Mouse (Mus musculus) limb, embryonic 13.5 days (tissue): ENCODE measurements around the gene Pnpla6. TPM values are rescaled to one million over a fixed set of nuclear protein-coding genes. Genes with fewer than 3 reads are reported as not detected.
A peak's percentile ranks its signal among the peaks of the same experiment; 100 is the strongest.

Source experiments
- ATAC-seq: fragments of 200-750 bp; cut with Nextera tagmentation; 2 replicates; pipeline ENCODE4 v1.8.0; 2017; ENCODE audit warnings: low read depth, moderate number of reproducible peaks, moderate TSS enrichment; ENCODE audit not compliant: low FRiP score
- H3K27ac ChIP-seq: fragments of 300-500 bp; sonication (generic); 2 replicates; pipeline ENCODE4 v1.5.1; 2015; ENCODE audit warnings: inconsistent platforms, mild to moderate bottlenecking, moderate library complexity
- H3K27me3 ChIP-seq: fragments of 300-500 bp; sonication (generic); 2 replicates; pipeline ENCODE4 v1.6.1; 2015; ENCODE audit warnings: mild to moderate bottlenecking, inconsistent platforms
- H3K36me3 ChIP-seq: fragments of 300-500 bp; sonication (generic); 2 replicates; pipeline ENCODE4 v1.6.1; 2015; ENCODE audit warnings: inconsistent platforms, mild to moderate bottlenecking, moderate library complexity
- H3K4me1 ChIP-seq: fragments of 300-500 bp; sonication (generic); 2 replicates; pipeline ENCODE4 v1.6.1; 2015; ENCODE audit warnings: inconsistent platforms
- H3K4me2 ChIP-seq: fragments of 300-500 bp; sonication (generic); replicated peaks from 2 replicates; pipeline ENCODE4 v1.6.1; 2015; ENCODE audit warnings: inconsistent platforms, mild to moderate bottlenecking, moderate library complexity
- H3K4me3 ChIP-seq: fragments of 300-500 bp; sonication (generic); 2 replicates; pipeline ENCODE4 v1.5.1; 2015; ENCODE audit warnings: moderate library complexity, mild to moderate bottlenecking, inconsistent platforms
- H3K9ac ChIP-seq: fragments of 300-500 bp; sonication (generic); 2 replicates; pipeline ENCODE4 v1.6.1; 2015; ENCODE audit warnings: mild to moderate bottlenecking, inconsistent platforms
- H3K9me3 ChIP-seq: fragments of 300-500 bp; sonication (generic); 2 replicates; pipeline ENCODE4 v1.6.1; 2016; ENCODE audit warnings: inconsistent platforms
- WGBS: fragments of 180-500 bp; shearing (Covaris S2); methylation state at CpG from one replicate; pipeline ENCODE4 v1.1.7; 2015; 5-methylcytosine and 5-hydroxymethylcytosine counted together
- polyA plus RNA-seq: library from polyadenylated mRNA; unstranded; fragments of >200 nt; fragmentation: Nextera tagmentation; extraction: Ambion mirVana; gene quantifications from 2 replicates; pipeline ENCODE4 v1.2.1, GENCODE M21; 2015

The Pnpla6 gene
- 23.5 and 25.4 TPM in 2 replicates for polyA plus RNA-seq

DNA sequence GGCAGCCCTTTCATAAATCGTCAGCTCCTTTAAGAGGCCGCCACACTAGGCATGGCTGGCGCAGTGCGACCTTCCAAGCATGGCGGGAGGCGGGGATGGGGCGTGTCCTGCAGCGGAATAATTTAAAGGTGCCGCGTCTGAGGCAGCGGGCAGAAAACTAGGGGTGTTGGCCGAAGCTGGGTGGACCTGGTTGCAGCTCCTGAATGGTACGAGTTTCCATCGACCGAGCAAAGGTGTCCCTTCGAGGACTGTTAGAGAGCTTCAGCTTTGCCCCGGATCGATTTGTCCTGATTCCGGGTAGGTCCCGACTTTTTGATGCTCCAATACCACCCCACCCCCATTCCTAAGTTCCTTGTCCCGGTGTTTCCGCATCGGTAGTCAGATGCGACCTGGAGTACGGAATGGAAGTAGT is at the start of gene Pnpla6:
Pnpla6 (plus strand) TSS at position 125 of the 412 bp plus-strand sequence.
- Histone ChIP-seq H3K9me3 (no peaks in the 10 kb centered on the region), H3K4me2 (peak within 1 kb of the TSS; percentile 98), H3K27ac (peak within 1 kb of the TSS; percentile 78), H3K27me3 (no peaks in the 10 kb centered on the region), H3K9ac (peak within 1 kb of the TSS; percentile 73), H3K4me1 (peaks cover 15% of the 10 kb centered on the region), H3K36me3 (peaks cover 40% of the 10 kb centered on the region), H3K4me3 (peak within 1 kb of the TSS; percentile 69)
- peak; percentile 79 for ATAC-seq
- WGBS: 0% methylated on average over 25 of the region's 25 CpGs

DNA sequence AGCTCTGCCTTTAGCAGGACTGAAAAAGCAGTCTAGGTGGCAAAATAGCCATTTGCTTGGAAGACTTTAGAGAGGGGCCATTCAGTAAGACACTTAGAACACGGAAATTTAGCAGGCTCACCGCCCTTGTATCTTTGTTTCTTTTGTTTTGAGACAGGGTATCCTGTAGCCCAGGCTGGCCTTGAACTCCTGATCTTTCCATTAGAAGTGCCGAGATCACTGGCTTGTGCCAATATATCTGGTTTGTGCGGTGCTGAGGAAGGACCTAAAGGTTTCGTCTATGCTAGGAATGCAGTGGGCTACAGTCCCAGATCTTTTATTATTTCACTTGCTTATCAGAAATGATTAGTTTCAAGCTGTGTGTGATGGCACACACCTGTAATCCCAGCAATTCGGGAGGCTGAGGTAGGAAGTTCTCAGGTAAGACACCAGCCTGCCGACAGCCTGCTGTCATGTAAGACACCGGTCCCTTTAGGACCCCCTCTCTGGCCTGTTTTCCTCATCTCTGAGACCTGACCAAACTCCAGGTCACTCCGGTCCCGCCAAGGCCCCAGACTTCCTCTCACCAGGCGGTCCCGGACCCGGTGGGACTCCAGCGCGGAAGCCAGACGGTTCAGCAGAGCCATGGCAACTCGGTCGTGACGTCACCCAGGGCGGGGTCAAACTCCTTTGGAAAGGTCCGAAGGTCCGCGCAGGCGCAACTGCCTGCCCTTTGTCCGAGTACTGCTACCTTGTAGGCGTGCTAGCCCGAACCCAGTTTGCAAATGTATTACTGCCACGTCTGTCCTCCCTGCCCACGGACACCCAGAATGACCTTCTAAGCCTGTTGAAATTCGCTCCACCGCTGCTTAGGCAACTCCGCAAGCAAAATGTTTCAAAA is 47.9 kb upstream of the Pnpla6 start, which contains the start of gene Pex11g:
Pex11g (minus strand) TSS at position 675 of the 880 bp plus-strand sequence.
- peak; percentile 91 for ATAC-seq
- no peaks in the 10 kb centered on the region for H3K27me3 ChIP-seq
- peaks cover 12% of the 10 kb centered on the region; the same call in 1 of the 2 replicates for H3K4me1 ChIP-seq
- 7% methylated on average over 32 of the region's 32 CpGs for WGBS
- peak within 1 kb of the TSS; percentile 71 for H3K9ac ChIP-seq
- H3K4me2 ChIP-seq: peak within 1 kb of the TSS; percentile 67
- no peaks in the 10 kb centered on the region for H3K36me3 ChIP-seq
- H3K27ac ChIP-seq: peak within 1 kb of the TSS; percentile 73; the same call in 1 of the 2 replicates
- peak within 1 kb of the TSS; percentile 53 for H3K4me3 ChIP-seq
- no peaks in the 10 kb centered on the region for H3K9me3 ChIP-seq

DNA sequence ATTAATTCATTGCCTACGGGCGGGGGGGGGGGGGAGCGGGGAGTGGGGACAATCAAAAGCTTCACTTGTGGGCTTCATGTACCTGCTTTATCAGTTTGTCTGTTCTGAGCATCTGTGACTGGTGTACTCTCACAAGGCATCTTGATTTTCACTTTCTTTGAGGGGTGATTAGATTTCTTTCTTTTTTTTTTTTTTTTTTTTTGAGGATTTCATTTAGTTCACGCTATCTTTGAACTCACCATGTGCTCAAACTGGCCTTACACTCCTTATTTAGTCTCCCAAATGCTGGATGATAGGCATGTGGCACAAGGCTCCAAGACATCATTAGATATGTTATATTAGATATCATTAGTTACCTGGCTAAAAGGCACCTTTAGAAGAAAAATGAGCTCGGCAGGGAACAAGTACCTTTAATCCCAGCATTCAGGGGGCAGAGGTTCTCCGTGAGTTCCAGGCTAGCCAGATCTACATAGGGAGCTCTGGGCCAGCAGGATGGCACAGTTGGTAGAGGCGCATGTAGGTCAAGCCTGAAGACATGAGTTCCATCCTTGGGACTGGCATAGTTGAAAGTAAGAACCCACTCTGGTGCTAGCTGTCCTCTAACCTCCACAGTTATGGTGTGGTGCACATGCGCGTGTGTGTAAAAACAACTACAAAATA is 47.2 kb upstream of the Pnpla6 start:
- H3K4me1 ChIP-seq: peaks cover 12% of the 10 kb centered on the region; the same call in 1 of the 2 replicates
- H3K9ac ChIP-seq: peak overlapping the region; percentile 71
- no peak for ATAC-seq
- WGBS: 53% methylated on average over 9 of the region's 9 CpGs
- no peaks in the 10 kb centered on the region for H3K27me3 ChIP-seq
- no peaks in the 10 kb centered on the region for H3K36me3 ChIP-seq
- H3K4me2 ChIP-seq: peak overlapping the region; percentile 67
- no peaks in the 10 kb centered on the region for H3K9me3 ChIP-seq
- H3K4me3 ChIP-seq: peak overlapping the region; percentile 53
- peak overlapping the region; percentile 73; the same call in 1 of the 2 replicates for H3K27ac ChIP-seq

DNA sequence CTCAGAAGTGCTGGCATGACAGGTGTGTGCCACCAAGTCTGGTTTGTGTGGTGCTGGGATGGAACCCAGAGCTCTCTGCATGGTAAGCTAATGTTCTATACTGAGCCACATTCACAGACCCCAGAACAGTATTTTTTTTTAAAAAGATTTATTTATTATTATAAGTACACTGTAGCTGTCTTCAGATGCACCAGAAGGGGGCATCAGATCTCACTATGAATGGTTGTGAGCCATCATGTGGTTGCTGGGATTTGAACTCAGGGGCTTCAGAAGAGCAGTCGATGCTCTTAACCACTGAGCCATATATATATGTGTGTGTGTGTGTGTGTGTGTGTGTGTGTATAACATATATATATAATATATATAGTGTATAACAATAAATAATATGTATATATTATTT is 46.3 kb upstream of the Pnpla6 start:
- no peak for ATAC-seq
- no peak overlapping the region for H3K4me2 ChIP-seq
- no peaks in the 10 kb centered on the region for H3K27me3 ChIP-seq
- WGBS: 93% methylated on average over 1 of the region's 1 CpGs
- no peaks in the 10 kb centered on the region for H3K36me3 ChIP-seq
- no peaks in the 10 kb centered on the region for H3K9me3 ChIP-seq
- H3K4me1 ChIP-seq: peaks cover 12% of the 10 kb centered on the region; the same call in 1 of the 2 replicates
- no peak overlapping the region for H3K27ac ChIP-seq
- no peak overlapping the region for H3K4me3 ChIP-seq
- no peak overlapping the region for H3K9ac ChIP-seq

DNA sequence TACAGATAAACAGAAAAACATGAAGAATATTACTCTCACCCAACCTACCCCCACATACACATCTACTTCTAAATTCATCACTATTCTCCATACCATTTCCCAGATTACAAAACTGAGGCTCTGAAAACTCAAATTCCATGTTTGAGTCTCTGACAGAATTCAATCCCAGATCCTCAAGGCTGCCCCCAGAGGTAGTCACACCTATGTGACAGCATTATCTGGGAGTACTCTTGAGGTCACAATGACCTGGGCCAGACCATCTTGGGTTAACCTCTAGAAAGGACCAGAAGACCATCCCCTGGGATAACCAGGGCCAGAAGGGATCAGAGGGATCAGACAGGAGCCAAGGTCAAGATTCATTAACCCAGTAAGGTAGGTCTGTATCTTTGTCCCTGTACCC is 44.6 kb upstream of the Pnpla6 start, which contains the start of gene Tex45:
Tex45 (plus strand) TSS at position 301 of the 400 bp plus-strand sequence.
- Histone ChIP-seq H3K36me3 (no peaks in the 10 kb centered on the region), H3K27me3 (peaks cover 2% of the 10 kb centered on the region), H3K27ac (no peak within 1 kb of the TSS), H3K4me1 (peaks cover 12% of the 10 kb centered on the region; the same call in 1 of the 2 replicates), H3K9me3 (no peaks in the 10 kb centered on the region), H3K4me3 (no peak within 1 kb of the TSS), H3K9ac (no peak within 1 kb of the TSS), H3K4me2 (no peak within 1 kb of the TSS)
- no peak for ATAC-seq

DNA sequence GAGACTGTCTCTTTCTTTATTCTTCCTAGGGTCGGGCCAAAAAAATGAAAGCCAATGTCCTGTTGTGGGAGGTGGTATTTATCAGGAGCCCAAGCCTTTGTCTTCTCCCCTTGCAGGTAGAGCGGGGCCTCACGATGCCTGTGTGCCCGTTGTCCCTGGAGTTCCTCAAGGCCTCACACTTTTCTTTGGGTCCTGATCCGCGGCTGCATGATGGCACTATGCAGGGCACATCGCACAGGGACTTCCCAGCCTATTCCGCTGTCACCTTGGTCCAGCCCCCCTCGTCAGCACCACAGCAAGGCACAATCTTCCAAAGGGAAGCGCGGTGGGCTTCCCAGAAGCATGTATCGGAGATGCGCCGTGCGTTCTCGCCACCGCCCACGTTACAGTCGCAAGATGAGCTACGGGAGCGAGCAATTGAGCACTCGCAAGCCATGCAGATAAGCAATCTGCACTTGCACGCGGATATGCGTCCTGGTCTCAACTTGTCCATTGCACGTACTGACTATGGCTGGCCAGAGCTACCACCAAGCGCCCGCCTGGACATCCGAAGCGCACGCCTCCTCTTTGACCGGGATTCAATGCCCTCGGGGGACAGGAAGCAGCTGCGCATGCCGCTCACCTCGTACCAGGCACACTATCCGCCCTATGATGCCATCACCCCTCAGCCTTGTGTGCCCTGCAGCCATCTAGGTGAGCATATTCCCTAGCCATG is 39.3 kb upstream of the Pnpla6 start:
- Histone ChIP-seq H3K4me1 (peaks cover 6% of the 10 kb centered on the region; the same call in 1 of the 2 replicates), H3K36me3 (no peaks in the 10 kb centered on the region), H3K27ac (no peak overlapping the region), H3K9ac (peak overlapping the region; percentile 40), H3K4me3 (peak overlapping the region; percentile 32), H3K27me3 (peaks cover 16% of the 10 kb centered on the region), H3K4me2 (peak overlapping the region; percentile 56), H3K9me3 (no peaks in the 10 kb centered on the region)
- no peak for ATAC-seq
- WGBS: 21% methylated on average over 37 of the region's 37 CpGs

DNA sequence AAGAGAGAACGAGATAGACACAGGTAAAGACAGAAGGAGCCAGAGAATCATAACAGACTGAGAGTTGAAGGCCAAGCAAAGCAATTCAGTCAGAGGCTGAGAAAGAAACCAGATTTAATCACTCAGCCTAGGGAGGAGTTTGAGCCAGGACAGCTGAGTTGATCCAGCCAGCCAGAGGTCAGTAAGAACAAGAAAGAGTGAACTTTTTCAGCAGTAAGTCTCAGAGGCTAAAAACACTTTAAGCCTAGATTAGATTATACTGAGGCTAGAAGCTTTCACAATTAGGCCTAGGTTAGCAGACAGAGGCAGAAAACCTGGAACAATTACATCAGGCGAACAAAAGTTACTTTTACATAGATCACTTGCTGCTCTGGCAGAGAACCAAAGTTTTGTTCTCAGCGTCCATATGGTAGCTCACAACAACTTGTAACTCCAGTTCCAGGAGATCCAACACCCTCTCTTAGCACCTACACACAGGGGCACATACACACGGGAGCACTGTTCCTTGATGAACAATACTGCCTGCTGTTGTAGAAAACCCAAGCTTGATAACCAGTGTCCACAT is 34.9 kb upstream of the Pnpla6 start:
- Histone ChIP-seq H3K9me3 (no peaks in the 10 kb centered on the region), H3K4me1 (peaks cover 6% of the 10 kb centered on the region; the same call in 1 of the 2 replicates), H3K27ac (no peak overlapping the region), H3K27me3 (peaks cover 16% of the 10 kb centered on the region), H3K36me3 (no peaks in the 10 kb centered on the region), H3K9ac (no peak overlapping the region), H3K4me3 (no peak overlapping the region), H3K4me2 (no peak overlapping the region)
- no peak for ATAC-seq
- WGBS: 76% methylated on average over 4 of the region's 4 CpGs

DNA sequence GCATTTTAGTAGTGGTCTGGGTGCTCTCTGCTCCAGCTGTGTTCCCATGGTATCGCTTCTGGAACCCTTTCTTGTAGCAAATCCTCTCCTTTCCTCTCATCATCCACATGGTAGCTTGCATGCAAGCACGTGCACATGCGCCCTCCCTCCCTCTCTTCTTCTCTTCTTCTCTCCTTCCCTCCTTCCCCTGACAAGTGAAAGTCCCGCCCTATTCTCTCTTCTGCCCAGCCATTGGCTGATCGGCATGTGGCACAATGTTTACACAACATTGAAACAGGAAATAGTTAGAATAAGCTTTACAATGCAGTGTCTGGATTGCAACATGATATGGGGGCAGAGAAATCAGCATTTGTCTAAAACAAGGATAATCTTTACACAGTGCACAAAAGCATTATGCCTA is 33.6 kb upstream of the Pnpla6 start:
- Histone ChIP-seq H3K4me3 (no peak overlapping the region), H3K4me2 (no peak overlapping the region), H3K27me3 (peaks cover 4% of the 10 kb centered on the region; the same call in 1 of the 2 replicates), H3K27ac (no peak overlapping the region), H3K9ac (no peak overlapping the region), H3K4me1 (no peaks in the 10 kb centered on the region), H3K9me3 (no peaks in the 10 kb centered on the region), H3K36me3 (no peaks in the 10 kb centered on the region)
- ATAC-seq: no peak
- WGBS: 65% methylated on average over 5 of the region's 5 CpGs

DNA sequence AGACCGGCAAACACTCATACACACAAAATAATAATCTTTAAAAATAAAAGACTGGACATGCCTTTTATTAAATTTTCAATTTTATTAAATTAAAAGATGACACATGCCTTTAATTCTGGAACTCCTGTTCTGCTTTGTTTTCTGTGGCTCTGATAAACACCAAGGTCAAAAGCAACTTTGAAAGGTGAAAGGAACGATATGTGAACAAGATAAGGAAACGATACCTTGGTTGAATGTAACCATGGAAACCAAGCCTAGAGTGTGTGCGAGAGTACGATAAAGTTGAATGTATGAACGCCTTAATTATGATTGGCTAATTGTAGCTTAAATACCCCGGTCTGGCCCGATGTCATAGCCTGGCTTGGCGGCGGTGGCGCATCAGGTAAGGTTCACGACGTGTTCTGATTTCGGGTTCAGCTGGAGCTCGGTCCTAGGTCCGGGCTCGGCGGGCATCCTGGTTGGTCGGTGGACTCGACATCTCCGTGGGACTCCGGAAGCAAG is 32.9 kb upstream of the Pnpla6 start:
- Histone ChIP-seq H3K4me2 (no peak overlapping the region), H3K36me3 (no peaks in the 10 kb centered on the region), H3K4me3 (no peak overlapping the region), H3K27me3 (peaks cover 3% of the 10 kb centered on the region; the same call in 1 of the 2 replicates), H3K9me3 (no peaks in the 10 kb centered on the region), H3K4me1 (no peaks in the 10 kb centered on the region), H3K9ac (no peak overlapping the region), H3K27ac (no peak overlapping the region)
- 86% methylated on average over 22 of the region's 22 CpGs for WGBS
- no peak for ATAC-seq

DNA sequence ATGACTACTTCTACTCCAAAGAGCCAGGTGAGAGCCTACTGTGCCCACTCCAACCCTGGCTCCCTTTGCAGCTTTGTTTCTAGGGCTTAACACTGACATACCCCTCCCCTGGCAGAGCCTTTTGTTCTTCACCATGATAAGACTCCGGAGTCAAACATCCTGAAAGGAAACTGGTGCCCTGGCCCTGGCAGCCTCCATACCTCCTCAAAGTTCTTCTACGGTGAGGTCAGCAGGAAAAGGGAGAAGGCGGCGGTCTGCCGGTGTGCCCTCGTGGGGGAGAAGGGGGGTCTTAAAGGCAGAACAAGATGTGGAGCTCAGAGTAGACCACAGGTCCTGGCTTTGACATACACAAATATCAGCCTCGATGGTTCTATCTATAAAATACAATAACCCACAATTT is 31.6 kb upstream of the Pnpla6 start:
- Histone ChIP-seq H3K4me3 (no peak overlapping the region), H3K27me3 (no peaks in the 10 kb centered on the region), H3K27ac (no peak overlapping the region), H3K9ac (no peak overlapping the region), H3K4me2 (no peak overlapping the region), H3K9me3 (no peaks in the 10 kb centered on the region), H3K4me1 (no peaks in the 10 kb centered on the region), H3K36me3 (no peaks in the 10 kb centered on the region)
- 82% methylated on average over 7 of the region's 7 CpGs for WGBS
- no peak for ATAC-seq

DNA sequence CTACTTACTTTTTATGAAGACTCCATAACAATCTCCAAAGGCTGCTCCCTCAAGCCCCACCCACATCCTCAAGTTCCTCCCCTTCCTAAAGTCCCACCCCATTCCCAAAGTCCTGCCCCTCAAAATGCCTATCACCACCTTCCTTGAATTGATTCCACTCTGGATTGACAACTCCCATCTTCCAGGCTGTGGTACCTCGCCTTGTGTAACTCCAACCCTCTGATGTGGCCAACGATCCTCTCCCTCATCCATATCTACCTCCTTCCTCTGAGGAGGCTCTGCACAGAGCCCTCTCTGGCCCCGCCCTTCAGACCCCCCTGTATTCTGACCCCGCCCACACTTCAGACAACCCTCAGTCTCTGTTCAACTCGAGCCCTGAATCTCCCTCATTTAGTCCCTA is 30.0 kb upstream of the Pnpla6 start:
- Histone ChIP-seq H3K27ac (no peak overlapping the region), H3K9ac (no peak overlapping the region), H3K4me3 (no peak overlapping the region), H3K9me3 (no peaks in the 10 kb centered on the region), H3K36me3 (no peaks in the 10 kb centered on the region), H3K4me1 (no peaks in the 10 kb centered on the region), H3K27me3 (no peaks in the 10 kb centered on the region), H3K4me2 (no peak overlapping the region)
- no peak for ATAC-seq
- 19% methylated on average over 5 of the region's 5 CpGs for WGBS
